Mouse (Mus musculus): ENCODE data around the gene Atp11a. TPM values are rescaled to one million over a fixed set of nuclear protein-coding genes. Genes with fewer than 3 reads are reported as not detected.

The Atp11a gene
- polyA plus RNA-seq (2015; fragmentation: Nextera tagmentation; extraction: Ambion mirVana), result 13.6 and 16.5 TPM in 2 replicates

DNA sequence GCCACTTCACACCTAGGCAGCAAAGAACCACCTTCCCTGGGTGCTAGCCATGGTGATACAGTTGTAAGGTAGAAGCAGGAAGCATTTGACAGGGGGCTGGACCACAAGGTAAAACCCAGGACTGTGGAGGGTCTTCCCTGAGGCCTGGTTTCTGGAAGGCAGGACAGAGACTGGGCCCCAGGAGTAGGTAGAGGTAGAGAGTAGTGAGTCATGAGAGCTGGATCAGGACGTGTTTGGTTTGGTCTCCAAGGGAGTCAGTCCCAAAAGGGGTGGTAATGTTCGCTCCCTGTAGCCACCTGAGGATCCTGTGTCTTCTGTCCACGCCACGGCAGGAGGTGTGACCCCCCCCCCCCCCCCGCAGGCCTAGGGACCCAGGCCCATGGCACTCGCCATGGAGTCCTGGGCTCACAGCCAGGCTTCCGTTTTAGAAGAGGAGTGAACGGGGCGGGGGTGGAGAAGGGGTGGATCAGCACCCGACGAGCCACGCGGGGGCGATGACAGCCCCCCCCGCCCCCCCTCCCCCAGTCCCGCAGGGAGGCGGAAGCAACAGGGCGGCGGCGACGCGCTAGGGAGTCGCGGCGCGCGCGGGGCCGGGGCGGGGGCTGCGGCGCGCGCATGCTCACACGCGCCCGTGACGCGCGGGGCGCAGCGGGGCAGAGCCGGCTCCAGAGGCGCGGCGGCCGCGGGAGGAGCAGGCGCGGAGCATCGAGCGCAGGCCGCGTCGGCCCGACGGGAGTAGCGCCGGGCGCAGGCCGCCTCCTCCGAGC, at the start of gene Atp11a:
Atp11a (plus strand) TSS at position 624 of the 767 bp plus-strand sequence.
- Histone ChIP-seq H3K27ac (ENCODE audit: low read length) (peak within 1 kb of the TSS; percentile 67), H3K9me3 (ENCODE audit: control insufficient read depth, low read length) (no peaks in the 10 kb centered on the region), H3K27me3 (replicated peaks; ENCODE audit: control insufficient read depth, insufficient read depth, low read length) (no peaks in the 10 kb centered on the region), H3K4me2 (ENCODE audit: low read length) (peak within 1 kb of the TSS; percentile 94), H3K4me3 (replicated peaks; ENCODE audit: low read length) (peak within 1 kb of the TSS; percentile 88), H3K36me3 (ENCODE audit: control insufficient read depth, insufficient read depth) (no peaks in the 10 kb centered on the region), H3K4me1 (replicated peaks; ENCODE audit: control insufficient read depth, insufficient read depth, low read length) (peaks cover 17% of the 10 kb centered on the region), H3K9ac (replicated peaks; ENCODE audit: low read depth, low read length) (peak within 1 kb of the TSS; percentile 94)
- under 1% methylated on average over 49 of the region's 62 CpGs for WGBS
- ATAC-seq, result peak; percentile 95

DNA sequence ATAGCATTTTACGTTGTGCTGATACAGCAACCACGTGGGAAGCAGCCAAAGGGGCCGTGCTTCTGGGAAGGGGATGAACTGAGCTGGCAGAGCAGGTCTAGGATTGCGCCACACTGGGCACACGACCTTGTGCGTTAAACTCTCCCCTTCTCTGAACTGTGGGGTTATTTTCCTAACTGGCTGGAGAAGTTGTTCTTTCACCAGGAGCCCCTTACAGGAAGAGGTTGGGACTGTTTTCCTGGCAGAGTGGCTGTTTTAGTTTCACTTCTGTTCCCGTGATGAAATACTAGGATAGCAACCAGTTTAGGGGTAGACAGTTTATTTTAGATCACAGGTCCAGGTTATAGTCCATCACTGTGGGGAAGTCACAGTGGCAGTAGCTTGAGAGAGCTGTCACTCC, 45.2 kb upstream of the Atp11a start:
- H3K27me3 ChIP-seq (replicated peaks; ENCODE audit: control insufficient read depth, insufficient read depth, low read length), result no peaks in the 10 kb centered on the region
- no peak for ATAC-seq
- no peaks in the 10 kb centered on the region for H3K9me3 ChIP-seq (ENCODE audit: control insufficient read depth, low read length)
- no peak overlapping the region for H3K4me3 ChIP-seq (replicated peaks; ENCODE audit: low read length)
- WGBS, result 84% methylated on average over 7 of the region's 7 CpGs
- no peaks in the 10 kb centered on the region for H3K4me1 ChIP-seq (replicated peaks; ENCODE audit: control insufficient read depth, insufficient read depth, low read length)
- no peaks in the 10 kb centered on the region for H3K36me3 ChIP-seq (ENCODE audit: control insufficient read depth, insufficient read depth)
- no peak overlapping the region for H3K27ac ChIP-seq (ENCODE audit: low read length)
- H3K9ac ChIP-seq (replicated peaks; ENCODE audit: low read depth, low read length), result no peak overlapping the region
- no peak overlapping the region for H3K4me2 ChIP-seq (ENCODE audit: low read length)

DNA sequence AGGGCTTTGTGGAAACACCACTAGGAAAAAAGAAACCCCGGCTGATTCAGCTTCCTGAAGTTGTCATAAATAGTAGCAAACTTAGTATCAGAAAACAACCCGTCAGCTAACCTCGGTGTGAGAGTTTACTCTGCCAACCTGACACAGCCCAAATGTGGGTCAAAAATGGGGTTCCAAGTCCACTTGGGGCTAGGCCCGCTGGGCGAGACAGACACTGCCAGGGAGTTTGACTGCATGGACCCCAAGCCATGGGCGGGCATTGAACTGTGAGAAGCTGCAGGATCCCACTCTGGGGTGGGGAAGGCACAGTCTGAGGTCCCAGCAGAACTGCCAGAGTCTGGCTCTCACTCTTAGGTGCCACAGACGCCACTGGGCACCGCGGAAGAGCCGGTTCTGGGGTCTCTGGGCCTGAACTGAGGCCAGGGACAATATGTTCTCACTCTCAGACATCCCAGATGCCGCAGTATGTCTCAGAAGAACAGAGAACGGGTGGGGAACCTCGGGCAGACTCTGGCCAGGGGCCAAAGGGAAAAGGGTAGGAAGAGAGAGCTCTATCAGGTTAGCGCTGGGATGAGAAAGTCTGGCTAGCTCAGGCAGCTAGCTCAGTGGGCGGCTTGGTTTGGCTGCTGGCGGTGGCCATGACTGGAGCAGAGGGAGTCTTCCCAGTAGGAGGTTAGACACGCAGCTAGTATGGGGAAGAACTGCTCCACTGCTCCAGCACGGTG, 40.8 kb upstream of the Atp11a start:
- Histone ChIP-seq H3K9me3 (ENCODE audit: control insufficient read depth, low read length) (no peaks in the 10 kb centered on the region), H3K9ac (replicated peaks; ENCODE audit: low read depth, low read length) (no peak overlapping the region), H3K27ac (ENCODE audit: low read length) (no peak overlapping the region), H3K27me3 (replicated peaks; ENCODE audit: control insufficient read depth, insufficient read depth, low read length) (no peaks in the 10 kb centered on the region), H3K4me1 (replicated peaks; ENCODE audit: control insufficient read depth, insufficient read depth, low read length) (no peaks in the 10 kb centered on the region), H3K4me3 (replicated peaks; ENCODE audit: low read length) (no peak overlapping the region), H3K4me2 (ENCODE audit: low read length) (no peak overlapping the region), H3K36me3 (ENCODE audit: control insufficient read depth, insufficient read depth) (no peaks in the 10 kb centered on the region)
- ATAC-seq, result no peak
- 81% methylated on average over 18 of the region's 18 CpGs for WGBS

DNA sequence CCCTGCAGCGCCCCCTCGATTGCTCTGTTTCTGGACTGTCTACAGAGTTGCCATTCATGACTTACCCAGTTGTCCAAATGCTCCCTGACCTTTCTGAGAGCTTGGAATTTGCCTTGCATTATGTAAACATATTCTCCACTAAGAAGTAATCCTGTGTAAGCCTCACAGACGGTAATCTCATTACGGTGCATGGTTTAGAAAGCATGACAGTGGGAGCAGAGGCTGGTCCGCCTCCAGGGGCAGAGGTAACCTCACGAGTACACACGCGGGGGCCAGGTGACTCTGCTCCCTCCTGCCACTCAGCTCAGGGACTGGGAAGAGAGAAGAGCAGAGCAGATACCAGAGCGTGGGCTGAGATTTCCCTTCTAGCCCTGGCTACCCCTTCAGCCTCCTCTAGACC, 37.7 kb upstream of the Atp11a start:
- no peak for ATAC-seq

DNA sequence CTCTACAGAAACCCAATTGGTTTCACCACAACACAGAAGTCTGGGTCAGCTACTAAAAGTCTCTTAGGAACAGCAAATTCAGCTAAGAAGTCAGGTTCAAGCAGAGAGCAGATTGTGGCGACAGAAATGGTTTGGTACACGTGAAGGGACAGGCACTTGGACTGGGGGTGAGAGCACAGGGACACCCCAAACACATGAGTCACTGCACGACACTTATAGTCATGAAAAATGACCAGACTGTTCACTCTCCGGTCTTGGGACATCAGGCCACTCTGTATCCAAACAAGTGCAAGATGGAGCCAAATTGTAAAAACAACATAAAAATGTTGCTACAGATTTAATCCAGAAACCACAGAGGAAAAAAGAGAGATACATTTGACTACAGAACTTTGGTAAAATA, 28.2 kb upstream of the Atp11a start:
- no peaks in the 10 kb centered on the region for H3K27me3 ChIP-seq (replicated peaks; ENCODE audit: control insufficient read depth, insufficient read depth, low read length)
- H3K9me3 ChIP-seq (ENCODE audit: control insufficient read depth, low read length), result no peaks in the 10 kb centered on the region
- ATAC-seq, result no peak
- WGBS, result 93% methylated on average over 4 of the region's 4 CpGs
- no peaks in the 10 kb centered on the region for H3K36me3 ChIP-seq (ENCODE audit: control insufficient read depth, insufficient read depth)
- peaks cover 6% of the 10 kb centered on the region for H3K4me1 ChIP-seq (replicated peaks; ENCODE audit: control insufficient read depth, insufficient read depth, low read length)
- H3K27ac ChIP-seq (ENCODE audit: low read length), result no peak overlapping the region
- no peak overlapping the region for H3K4me3 ChIP-seq (replicated peaks; ENCODE audit: low read length)
- no peak overlapping the region for H3K4me2 ChIP-seq (ENCODE audit: low read length)
- H3K9ac ChIP-seq (replicated peaks; ENCODE audit: low read depth, low read length), result no peak overlapping the region

More for the DNA sequence above, 37.7 kb upstream of the Atp11a start:
- Histone ChIP-seq H3K27ac (ENCODE audit: low read length) (no peak overlapping the region), H3K4me2 (ENCODE audit: low read length) (no peak overlapping the region), H3K9me3 (ENCODE audit: control insufficient read depth, low read length) (no peaks in the 10 kb centered on the region), H3K4me3 (replicated peaks; ENCODE audit: low read length) (no peak overlapping the region), H3K4me1 (replicated peaks; ENCODE audit: control insufficient read depth, insufficient read depth, low read length) (no peaks in the 10 kb centered on the region), H3K9ac (replicated peaks; ENCODE audit: low read depth, low read length) (no peak overlapping the region), H3K36me3 (ENCODE audit: control insufficient read depth, insufficient read depth) (no peaks in the 10 kb centered on the region), H3K27me3 (replicated peaks; ENCODE audit: control insufficient read depth, insufficient read depth, low read length) (no peaks in the 10 kb centered on the region)
- WGBS, result 82% methylated on average over 9 of the region's 9 CpGs

DNA sequence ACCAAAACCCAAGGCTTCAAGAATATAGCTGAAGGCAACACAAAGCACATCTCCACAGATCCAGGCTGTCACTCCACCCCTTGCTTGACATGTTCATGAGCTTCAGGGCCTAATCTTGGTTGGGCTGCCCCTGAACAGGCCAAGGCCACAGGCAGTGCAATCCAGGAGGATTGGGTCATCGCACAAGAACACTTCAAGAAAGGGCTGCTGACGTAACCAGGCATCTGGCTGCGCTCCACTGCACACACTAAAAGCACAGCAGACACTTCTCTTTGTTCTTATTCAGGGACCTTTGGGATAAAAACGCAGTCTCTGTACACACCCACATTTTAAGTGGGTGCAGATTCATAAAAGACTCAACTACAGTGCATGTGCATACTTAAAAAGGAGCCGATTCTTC, 26.0 kb upstream of the Atp11a start:
- Histone ChIP-seq H3K4me3 (replicated peaks; ENCODE audit: low read length) (no peak overlapping the region), H3K9me3 (ENCODE audit: control insufficient read depth, low read length) (no peaks in the 10 kb centered on the region), H3K9ac (replicated peaks; ENCODE audit: low read depth, low read length) (no peak overlapping the region), H3K27ac (ENCODE audit: low read length) (0 out of 2 replicates have a peak overlapping the region, but pooled peaks have one; percentile 12), H3K36me3 (ENCODE audit: control insufficient read depth, insufficient read depth) (no peaks in the 10 kb centered on the region), H3K4me1 (replicated peaks; ENCODE audit: control insufficient read depth, insufficient read depth, low read length) (peaks cover 6% of the 10 kb centered on the region), H3K27me3 (replicated peaks; ENCODE audit: control insufficient read depth, insufficient read depth, low read length) (no peaks in the 10 kb centered on the region), H3K4me2 (ENCODE audit: low read length) (no peak overlapping the region)
- peak; percentile 71 for ATAC-seq
- 12% methylated on average over 5 of the region's 5 CpGs for WGBS

DNA sequence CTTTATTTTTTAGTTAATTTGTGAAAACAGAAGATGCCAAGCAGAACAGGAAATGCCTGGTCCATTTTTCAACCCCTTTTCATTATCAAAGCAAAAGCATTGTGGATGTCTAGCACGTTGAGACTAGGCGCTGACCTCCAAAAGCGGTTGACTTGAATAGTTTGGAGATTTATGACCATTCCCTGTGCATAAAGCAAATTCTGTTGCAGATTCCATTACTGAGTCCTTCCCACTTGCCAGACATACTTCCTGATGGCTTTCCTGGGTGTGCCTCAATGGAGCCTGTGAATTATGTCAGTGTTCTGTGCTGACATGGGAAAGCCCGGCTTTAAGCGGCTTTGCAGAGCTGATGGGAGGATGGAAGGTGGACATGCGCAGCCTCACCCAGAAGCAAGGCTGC, 24.4 kb upstream of the Atp11a start:
- H3K4me1 ChIP-seq (replicated peaks; ENCODE audit: control insufficient read depth, insufficient read depth, low read length), result peaks cover 6% of the 10 kb centered on the region
- no peak for ATAC-seq
- no peak overlapping the region for H3K9ac ChIP-seq (replicated peaks; ENCODE audit: low read depth, low read length)
- 96% methylated on average over 6 of the region's 6 CpGs for WGBS
- no peaks in the 10 kb centered on the region for H3K9me3 ChIP-seq (ENCODE audit: control insufficient read depth, low read length)
- no peaks in the 10 kb centered on the region for H3K36me3 ChIP-seq (ENCODE audit: control insufficient read depth, insufficient read depth)
- no peaks in the 10 kb centered on the region for H3K27me3 ChIP-seq (replicated peaks; ENCODE audit: control insufficient read depth, insufficient read depth, low read length)
- no peak overlapping the region for H3K4me2 ChIP-seq (ENCODE audit: low read length)
- no peak overlapping the region for H3K4me3 ChIP-seq (replicated peaks; ENCODE audit: low read length)
- H3K27ac ChIP-seq (ENCODE audit: low read length), result no peak overlapping the region

DNA sequence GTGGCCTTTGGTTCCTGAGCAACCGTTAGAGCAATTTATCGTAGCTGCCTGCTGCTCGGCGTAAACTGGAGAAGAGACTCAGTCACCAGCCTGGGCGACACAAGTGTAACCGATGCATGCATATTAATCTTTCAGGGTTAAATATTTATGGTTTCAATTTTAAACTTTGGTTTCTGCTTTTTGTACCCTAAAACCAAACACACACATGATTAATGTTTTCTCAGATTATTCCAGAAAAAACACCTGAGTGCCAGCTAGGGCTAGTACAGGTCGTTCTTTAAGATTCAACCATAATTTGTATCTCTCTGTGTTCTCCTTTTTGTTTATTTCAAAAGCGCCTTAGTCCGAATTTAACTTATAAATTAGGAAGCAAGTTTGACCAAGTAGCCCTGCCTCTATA, 17.7 kb upstream of the Atp11a start:
- Histone ChIP-seq H3K4me1 (replicated peaks; ENCODE audit: control insufficient read depth, insufficient read depth, low read length) (no peaks in the 10 kb centered on the region), H3K27me3 (replicated peaks; ENCODE audit: control insufficient read depth, insufficient read depth, low read length) (no peaks in the 10 kb centered on the region), H3K4me2 (ENCODE audit: low read length) (no peak overlapping the region), H3K9ac (replicated peaks; ENCODE audit: low read depth, low read length) (no peak overlapping the region), H3K27ac (ENCODE audit: low read length) (no peak overlapping the region), H3K36me3 (ENCODE audit: control insufficient read depth, insufficient read depth) (no peaks in the 10 kb centered on the region), H3K4me3 (replicated peaks; ENCODE audit: low read length) (no peak overlapping the region), H3K9me3 (ENCODE audit: control insufficient read depth, low read length) (no peaks in the 10 kb centered on the region)
- no peak for ATAC-seq
- WGBS, result 89% methylated on average over 9 of the region's 9 CpGs

DNA sequence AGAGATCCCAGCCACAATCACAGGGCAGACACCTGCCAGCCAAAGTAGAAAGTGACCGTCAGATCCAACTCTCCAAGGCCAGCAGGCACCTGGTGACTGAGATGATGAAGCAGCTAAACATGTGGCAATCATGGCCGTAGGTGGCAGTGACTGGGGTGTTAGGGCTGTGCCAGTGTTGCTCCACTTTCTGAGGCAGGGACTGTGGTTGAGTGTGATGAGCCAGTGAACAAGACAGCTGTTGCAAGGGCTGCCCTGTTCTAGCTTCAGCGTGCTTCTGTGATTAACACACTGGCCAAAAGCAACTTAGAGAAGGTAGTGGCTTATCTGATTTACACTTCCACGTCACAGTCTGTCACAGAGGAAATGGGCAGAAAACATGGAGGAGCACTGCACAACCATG, 13.4 kb upstream of the Atp11a start:
- H3K4me3 ChIP-seq (replicated peaks; ENCODE audit: low read length), result no peak overlapping the region
- no peak overlapping the region for H3K27ac ChIP-seq (ENCODE audit: low read length)
- 92% methylated on average over 4 of the region's 4 CpGs for WGBS
- peaks cover 2% of the 10 kb centered on the region; the same call in 1 of the 2 replicates for H3K9me3 ChIP-seq (ENCODE audit: control insufficient read depth, low read length)
- H3K9ac ChIP-seq (replicated peaks; ENCODE audit: low read depth, low read length), result no peak overlapping the region
- no peaks in the 10 kb centered on the region for H3K4me1 ChIP-seq (replicated peaks; ENCODE audit: control insufficient read depth, insufficient read depth, low read length)
- no peaks in the 10 kb centered on the region for H3K36me3 ChIP-seq (ENCODE audit: control insufficient read depth, insufficient read depth)
- ATAC-seq, result no peak
- H3K27me3 ChIP-seq (replicated peaks; ENCODE audit: control insufficient read depth, insufficient read depth, low read length), result no peaks in the 10 kb centered on the region
- H3K4me2 ChIP-seq (ENCODE audit: low read length), result no peak overlapping the region
